Mouse (Mus musculus) midbrain, embryonic 13.5 days (tissue): ENCODE measurements around the gene Sbp. TPM values are rescaled to one million over a fixed set of nuclear protein-coding genes. Genes with fewer than 3 reads are reported as not detected.
"Not testable (repeated sequence)": the region's sequence is repeated elsewhere in the genome, so short reads cannot be mapped to it uniquely, and the experiment has no call there.

Experiments
- ATAC-seq: fragments of 200-750 bp; cut with Nextera tagmentation; 2 replicates; pipeline ENCODE4 v1.8.0; 2017; ENCODE audit warnings: mild to moderate bottlenecking, moderate TSS enrichment, moderate library complexity
- H3K27ac ChIP-seq: fragments of 300-500 bp; sonication (generic); 2 replicates; pipeline ENCODE4 v1.5.1; 2015; ENCODE audit warnings: inconsistent platforms, mild to moderate bottlenecking, moderate library complexity
- H3K27me3 ChIP-seq: fragments of 300-500 bp; sonication (generic); 2 replicates; pipeline ENCODE4 v1.6.1; 2015; ENCODE audit warnings: mild to moderate bottlenecking, inconsistent platforms
- H3K36me3 ChIP-seq: fragments of 300-500 bp; sonication (generic); 2 replicates; pipeline ENCODE4 v1.6.1; 2015; ENCODE audit warnings: mild to moderate bottlenecking, inconsistent platforms
- H3K4me1 ChIP-seq: fragments of 300-500 bp; sonication (generic); replicated peaks from 2 replicates; pipeline ENCODE4 v1.6.1; 2015; ENCODE audit warnings: inconsistent platforms
- H3K4me2 ChIP-seq: fragments of 300-500 bp; sonication (generic); replicated peaks from 2 replicates; pipeline ENCODE4 v1.6.1; 2015; ENCODE audit warnings: moderate library complexity, mild to moderate bottlenecking, inconsistent platforms
- H3K4me3 ChIP-seq: fragments of 300-500 bp; sonication (generic); replicated peaks from 2 replicates; pipeline ENCODE4 v1.5.1; 2015; ENCODE audit warnings: mild to moderate bottlenecking, inconsistent platforms
- H3K9ac ChIP-seq: fragments of 300-500 bp; sonication (generic); replicated peaks from 2 replicates; pipeline ENCODE4 v1.6.1; 2015; ENCODE audit warnings: mild to moderate bottlenecking, inconsistent platforms
- H3K9me3 ChIP-seq: fragments of 300-500 bp; sonication (generic); 2 replicates; pipeline ENCODE4 v1.6.1; 2016; ENCODE audit warnings: mild to moderate bottlenecking, inconsistent platforms
- WGBS: fragments of 180-500 bp; shearing (Covaris S2); methylation state at CpG from one replicate; pipeline ENCODE4 v1.1.7; 2015; 5-methylcytosine and 5-hydroxymethylcytosine counted together
- polyA plus RNA-seq: library from polyadenylated mRNA; unstranded; fragments of >200 nt; fragmentation: Nextera tagmentation; extraction: Ambion mirVana; gene quantifications from 2 replicates; pipeline ENCODE4 v1.2.1, GENCODE M21; 2015

The Sbp gene
- polyA plus RNA-seq = not detected in 2 replicates

DNA sequence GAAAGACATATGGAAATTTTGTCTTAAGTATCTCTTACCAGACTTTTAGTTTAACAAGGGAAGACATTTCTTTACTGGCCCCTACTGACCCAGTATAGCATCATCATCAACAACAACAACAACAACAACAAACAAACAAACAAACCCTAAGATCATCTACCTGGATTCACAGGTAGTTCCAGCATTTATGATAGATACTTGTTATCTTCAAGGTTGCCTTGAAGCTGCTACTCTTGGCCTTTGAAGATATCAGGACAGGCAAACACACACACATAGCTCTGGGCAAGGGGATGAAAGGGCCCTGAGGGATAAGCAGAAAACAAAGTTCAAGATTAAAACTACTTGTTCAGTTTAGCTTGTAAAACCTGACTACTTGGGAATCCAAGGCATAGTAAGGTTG is at the start of gene Sbp:
Sbp (plus strand) TSS at position 301 of the 400 bp plus-strand sequence.
- no peak within 1 kb of the TSS for H3K27ac ChIP-seq
- ATAC-seq = no peak
- no peak within 1 kb of the TSS for H3K4me2 ChIP-seq
- H3K4me1 ChIP-seq = no peaks in the 10 kb centered on the region
- H3K9me3 ChIP-seq = no peaks in the 10 kb centered on the region
- H3K4me3 ChIP-seq = no peak within 1 kb of the TSS
- H3K36me3 ChIP-seq = no peaks in the 10 kb centered on the region
- H3K9ac ChIP-seq = no peak within 1 kb of the TSS
- H3K27me3 ChIP-seq = peaks cover 6% of the 10 kb centered on the region; the same call in 1 of the 2 replicates

GRCm38 (mm10) chr17:23917158-23917557 is 24.3 kb upstream of the Sbp start, which contains the start of gene Dcpp3:
Gene Dcpp3 (plus strand): TSS chr17:23917458.
- H3K9ac ChIP-seq, ATAC-seq, H3K4me1 ChIP-seq, H3K27me3 ChIP-seq, H3K27ac ChIP-seq, H3K36me3 ChIP-seq, H3K9me3 ChIP-seq, H3K4me3 ChIP-seq, H3K4me2 ChIP-seq: not testable (repeated sequence)
- whole genome bisulfite sequencing = 67% methylated on average over 4 of the region's 4 CpGs

DNA sequence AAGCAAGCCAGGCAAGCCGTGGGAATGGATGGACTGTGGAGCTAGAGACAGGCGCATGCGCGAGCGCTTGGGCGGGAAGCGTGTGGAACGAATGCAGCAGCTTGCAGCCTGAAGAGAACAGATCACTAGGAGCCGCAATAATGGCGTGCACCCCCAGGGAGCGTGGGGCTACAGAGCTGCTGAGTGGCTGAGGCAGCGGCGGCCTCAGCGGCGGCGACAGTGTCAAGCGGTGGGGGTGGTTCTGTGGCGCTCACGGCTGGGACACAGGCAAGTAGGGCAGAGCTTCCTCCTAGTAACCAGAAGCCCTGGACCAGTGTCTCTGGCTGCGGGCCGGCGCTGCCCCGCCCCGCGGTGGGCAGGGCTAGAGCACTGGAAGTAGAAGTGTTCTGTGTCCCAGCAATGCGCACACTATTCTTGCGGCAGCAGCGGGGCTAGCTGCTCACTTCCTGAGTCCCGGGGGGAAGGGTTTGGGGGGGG is 16.9 kb upstream of the Sbp start:
- Histone ChIP-seq H3K36me3 (no peaks in the 10 kb centered on the region), H3K9me3 (no peaks in the 10 kb centered on the region), H3K4me2 (peak overlapping the region; percentile 81), H3K9ac (peak overlapping the region; percentile 65), H3K27ac (peak overlapping the region; percentile 89), H3K4me3 (peak overlapping the region; percentile 55), H3K27me3 (no peaks in the 10 kb centered on the region), H3K4me1 (peaks cover 14% of the 10 kb centered on the region)
- WGBS = under 1% methylated on average over 29 of the region's 29 CpGs
- ATAC-seq = peak; percentile 99

DNA sequence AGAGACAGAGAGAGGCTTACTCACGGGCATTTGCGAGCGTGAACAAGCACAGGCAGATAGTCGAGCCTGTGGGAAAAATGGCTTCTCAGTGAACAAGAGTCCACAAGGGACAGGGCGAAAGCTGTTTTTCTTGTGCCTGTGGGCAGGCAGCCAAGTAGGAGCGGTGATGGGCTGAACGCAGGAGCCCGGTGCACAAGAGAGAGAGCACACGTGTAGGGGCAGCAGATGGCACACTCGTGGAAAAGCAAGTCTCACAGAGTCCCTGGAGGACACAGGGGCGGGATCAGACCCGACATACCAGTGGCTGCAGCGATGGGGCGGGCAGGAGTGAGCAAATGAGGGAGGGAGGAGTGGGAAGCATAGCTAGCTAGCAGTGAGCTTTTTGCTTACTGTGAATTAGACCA is 16.4 kb upstream of the Sbp start:
- Histone ChIP-seq H3K27me3 (no peaks in the 10 kb centered on the region), H3K4me1 (peaks cover 14% of the 10 kb centered on the region), H3K4me3 (peak overlapping the region; percentile 55), H3K4me2 (peak overlapping the region; percentile 81), H3K36me3 (no peaks in the 10 kb centered on the region), H3K9me3 (no peaks in the 10 kb centered on the region), H3K27ac (peak overlapping the region; percentile 89), H3K9ac (peak overlapping the region; percentile 65)
- peak; percentile 87 for ATAC-seq
- WGBS = under 1% methylated on average over 14 of the region's 14 CpGs

DNA sequence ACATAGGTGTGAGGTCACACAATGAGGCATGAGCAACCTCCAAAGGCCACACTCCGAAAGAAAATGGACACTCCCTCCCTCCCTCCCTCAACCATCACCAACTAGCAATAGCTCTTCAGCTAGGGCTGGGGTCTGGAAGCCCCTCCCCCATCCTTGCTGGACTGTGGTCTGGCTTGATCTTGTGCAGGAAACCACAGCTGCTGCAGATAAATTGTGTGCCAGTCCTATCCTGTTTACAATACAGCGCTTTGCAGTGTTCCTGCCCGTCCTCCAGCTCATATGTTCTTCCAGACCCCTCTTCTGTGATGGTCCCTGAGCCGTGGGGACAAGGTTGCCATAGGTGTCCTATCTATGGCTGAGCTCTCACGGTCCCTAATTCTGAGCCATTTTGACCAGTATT is 10.3 kb upstream of the Sbp start:
- Histone ChIP-seq H3K27me3 (no peaks in the 10 kb centered on the region), H3K36me3 (no peaks in the 10 kb centered on the region)

GRCm38 (mm10) chr17:23947486-23947885 is 6.0 kb downstream of the Sbp start:
- not testable (repeated sequence) for H3K4me3 ChIP-seq, H3K27ac ChIP-seq, H3K36me3 ChIP-seq, H3K9ac ChIP-seq, H3K4me1 ChIP-seq, H3K4me2 ChIP-seq, H3K27me3 ChIP-seq, H3K9me3 ChIP-seq, ATAC-seq
- 84% methylated on average over 4 of the region's 4 CpGs for WGBS

More for the DNA sequence above, 10.3 kb upstream of the Sbp start:
- Histone ChIP-seq H3K4me2 (no peak overlapping the region), H3K4me3 (no peak overlapping the region), H3K4me1 (no peaks in the 10 kb centered on the region), H3K9me3 (no peaks in the 10 kb centered on the region), H3K27ac (no peak overlapping the region), H3K9ac (no peak overlapping the region)
- WGBS = 94% methylated on average over 5 of the region's 5 CpGs
- no peak for ATAC-seq

- H3K27me3 ChIP-seq = no peaks in the 10 kb centered on the region
- WGBS = 82% methylated on average over 2 of the region's 2 CpGs
- ATAC-seq = no peak
These were observed 7.6 kb downstream of the Sbp start for GRCm38 (mm10) chr17:23949068-23949467.

DNA sequence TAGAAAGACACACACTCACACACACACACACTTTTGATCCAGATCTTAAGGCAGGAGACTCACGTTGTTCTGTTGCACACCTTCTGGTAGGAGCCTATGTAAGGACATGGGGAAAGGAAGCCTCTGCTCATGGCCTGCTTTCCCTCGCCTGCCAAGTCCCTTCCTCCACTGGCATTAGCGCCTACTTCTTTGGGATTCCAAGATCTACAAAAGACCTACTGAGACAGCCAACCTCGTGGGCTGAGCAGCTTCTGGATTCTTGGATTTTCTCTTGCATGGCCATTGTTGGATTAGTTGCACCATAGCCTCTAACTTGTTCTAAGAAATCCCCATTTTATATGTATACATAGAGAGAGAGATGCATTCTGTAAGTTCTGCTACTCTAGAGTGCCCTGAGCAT is 9.4 kb downstream of the Sbp start:
- H3K27me3 ChIP-seq, H3K9me3 ChIP-seq, H3K4me2 ChIP-seq, H3K27ac ChIP-seq, H3K36me3 ChIP-seq, H3K4me3 ChIP-seq, H3K4me1 ChIP-seq, ATAC-seq, H3K9ac ChIP-seq: not testable (repeated sequence)
- 74% methylated on average over 4 of the region's 4 CpGs for WGBS

More at GRCm38 (mm10) chr17:23949068-23949467, 7.6 kb downstream of the Sbp start:
- Histone ChIP-seq H3K27ac (no peak overlapping the region), H3K4me2 (no peak overlapping the region), H3K4me1 (no peaks in the 10 kb centered on the region), H3K9ac (no peak overlapping the region), H3K9me3 (no peaks in the 10 kb centered on the region), H3K4me3 (no peak overlapping the region), H3K36me3 (no peaks in the 10 kb centered on the region)

GRCm38 (mm10) chr17:23955174-23955573 is 13.7 kb downstream of the Sbp start, which contains the start of gene Sbpl:
Gene Sbpl (minus strand): TSS chr17:23955274.
- Histone ChIP-seq H3K36me3 (no peaks in the 10 kb centered on the region), H3K4me3 (no peak within 1 kb of the TSS), H3K9ac (no peak within 1 kb of the TSS), H3K4me2 (no peak within 1 kb of the TSS), H3K4me1 (0 out of 2 replicates have a peak, but pooled peaks cover 4% of the 10 kb centered on the region), H3K27ac (no peak within 1 kb of the TSS), H3K9me3 (no peaks in the 10 kb centered on the region), H3K27me3 (no peaks in the 10 kb centered on the region)
- ATAC-seq = no peak
- 81% methylated on average over 5 of the region's 5 CpGs for WGBS

DNA sequence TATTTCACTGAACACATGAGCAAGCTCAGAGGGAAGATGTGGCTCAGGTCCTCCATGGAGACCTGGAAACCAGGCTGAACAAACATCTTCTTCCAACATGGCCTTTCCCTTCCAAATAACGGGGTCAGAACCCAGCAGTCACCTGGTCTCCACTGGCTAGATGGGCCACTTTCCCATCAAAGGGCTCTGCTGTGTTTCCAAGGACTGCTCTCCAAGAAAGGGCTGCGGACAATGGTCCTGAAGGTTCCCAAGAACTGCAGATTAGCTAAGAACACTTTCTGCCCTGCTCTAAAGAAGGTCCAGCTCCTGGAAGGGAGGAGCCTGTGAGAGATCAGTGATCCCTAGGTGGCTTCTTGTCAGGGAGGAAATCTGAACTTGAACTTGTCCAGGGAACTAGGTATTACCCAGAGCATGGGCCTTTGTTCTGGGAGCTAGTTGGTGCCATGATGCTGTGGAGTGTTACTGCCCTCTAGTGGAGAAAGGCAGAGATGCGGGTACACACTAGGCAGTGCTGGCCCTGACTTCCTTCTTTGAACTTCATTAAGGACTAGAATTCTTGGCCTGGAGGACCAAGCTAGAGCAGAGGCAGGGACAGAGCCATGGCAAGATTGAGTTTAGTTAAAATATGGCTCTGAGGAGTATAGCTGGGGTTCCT is 18.7 kb downstream of the Sbp start:
- 33% methylated on average over 3 of the region's 3 CpGs for WGBS
- Histone ChIP-seq H3K4me1 (0 out of 2 replicates have a peak, but pooled peaks cover 4% of the 10 kb centered on the region), H3K4me2 (no peak overlapping the region), H3K4me3 (no peak overlapping the region), H3K27me3 (no peaks in the 10 kb centered on the region), H3K9ac (no peak overlapping the region), H3K36me3 (no peaks in the 10 kb centered on the region), H3K9me3 (no peaks in the 10 kb centered on the region), H3K27ac (peak overlapping the region; percentile 19; the same call in 1 of the 2 replicates)
- peak; percentile 96 for ATAC-seq

- no peak overlapping the region for H3K4me2 ChIP-seq
- no peaks in the 10 kb centered on the region for H3K36me3 ChIP-seq
- WGBS = 54% methylated on average over 4 of the region's 4 CpGs
- H3K9ac ChIP-seq = no peak overlapping the region
- ATAC-seq = no peak
- H3K27ac ChIP-seq = no peak overlapping the region
- H3K4me3 ChIP-seq = no peak overlapping the region
- H3K27me3 ChIP-seq = no peaks in the 10 kb centered on the region
- peaks cover 11% of the 10 kb centered on the region for H3K4me1 ChIP-seq
- H3K9me3 ChIP-seq = no peaks in the 10 kb centered on the region
These were observed 20.2 kb downstream of the Sbp start for GRCm38 (mm10) chr17:23961573-23962122.

GRCm38 (mm10) chr17:23965805-23966425 is 24.4 kb downstream of the Sbp start:
- H3K36me3 ChIP-seq = no peaks in the 10 kb centered on the region
- no peak overlapping the region for H3K27ac ChIP-seq
- H3K4me1 ChIP-seq = peaks cover 7% of the 10 kb centered on the region
- H3K9me3 ChIP-seq = no peaks in the 10 kb centered on the region
- no peak overlapping the region for H3K9ac ChIP-seq
- no peak overlapping the region for H3K4me2 ChIP-seq
- peak; percentile 60; the same call in 1 of the 2 replicates for ATAC-seq
- WGBS = 28% methylated on average over 6 of the region's 6 CpGs
- H3K27me3 ChIP-seq = no peaks in the 10 kb centered on the region
- no peak overlapping the region for H3K4me3 ChIP-seq
